Mouse (Mus musculus): ENCODE results near the gene Swap70. TPM values are rescaled to one million over a fixed set of nuclear protein-coding genes. Genes with fewer than 3 reads are reported as not detected.

Gene Swap70
- total and polyA plus RNA-seq, 3 experiments = 7.7 to 12.7 (median 12.1) TPM

DNA sequence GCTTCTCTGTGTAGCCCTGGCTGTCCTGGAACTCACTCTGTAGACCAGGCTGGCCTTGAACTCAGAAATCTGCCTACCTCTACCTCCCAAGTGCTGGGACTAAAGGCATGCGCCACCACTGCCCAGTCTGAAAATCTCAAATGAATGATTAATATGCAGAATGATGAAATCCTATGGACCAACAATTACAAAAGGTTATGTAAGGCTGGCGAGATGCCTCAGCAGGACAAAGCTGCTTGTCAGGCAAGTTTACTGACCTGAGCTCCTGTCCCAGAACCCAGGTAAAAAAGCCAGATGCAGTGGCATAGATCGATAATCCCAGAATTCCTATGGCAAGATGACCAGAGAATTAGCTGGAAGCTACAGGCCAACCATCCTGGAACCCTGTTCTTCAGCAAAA is 28.3 kb upstream of the Swap70 start:
- H3K27me3 ChIP-seq (ENCODE audit: control insufficient read depth, insufficient read depth, low read length) = no peaks in the 10 kb centered on the region
- no peaks in the 10 kb centered on the region for H3K79me2 ChIP-seq (replicated peaks; ENCODE audit: control insufficient read depth, insufficient read depth, low read length)
- H3K4me3 ChIP-seq = no peak overlapping the region
- no peak overlapping the region for H3K27ac ChIP-seq
- no peaks in the 10 kb centered on the region; the same call in 1 of the 2 replicates for H3K36me3 ChIP-seq (ENCODE audit: control insufficient read depth, insufficient read depth, low read length)
- DNase-seq = no peak
- H3K9ac ChIP-seq (ENCODE audit: low read depth, low read length) = no peak overlapping the region
- WGBS = 93% methylated on average over 3 of the region's 3 CpGs
- intact Hi-C loops (cut with DNase I) = no loop called here
- TF ChIP-seq POLR2A (IDR thresholded peaks at IDR 0.05; ENCODE audit: insufficient read depth, low read depth, low read length) (no peak), EP300 (IDR thresholded peaks at IDR 0.05; ENCODE audit: insufficient read depth, low read depth, low read length) (no peak), CTCF (IDR thresholded peaks at IDR 0.05) (no peak)
- H3K4me1 ChIP-seq (ENCODE audit: control insufficient read depth, insufficient read depth, low read length) = peaks cover 3% of the 10 kb centered on the region

DNA sequence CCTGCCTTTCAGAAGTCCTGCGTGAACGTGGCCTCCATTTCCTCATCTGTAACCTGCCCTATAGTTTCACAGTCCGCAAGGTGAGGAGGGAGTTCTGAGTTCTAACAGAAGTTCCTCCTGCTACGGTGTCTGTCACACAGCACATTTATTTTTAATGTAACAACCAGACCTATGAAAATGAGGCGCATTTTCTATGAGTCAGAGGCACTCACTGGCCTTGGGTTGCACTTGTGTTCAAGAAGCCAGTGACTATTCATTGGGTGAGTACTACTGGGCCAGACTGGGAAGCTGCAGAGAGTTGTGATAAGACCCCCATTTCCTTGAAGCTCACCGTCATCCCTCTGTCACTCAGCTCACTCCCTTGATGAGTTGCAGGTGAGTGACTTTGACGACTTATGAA is 24.3 kb upstream of the Swap70 start:
- WGBS = 82% methylated on average over 7 of the region's 7 CpGs
- Histone ChIP-seq H3K27ac (no peak overlapping the region), H3K4me1 (ENCODE audit: control insufficient read depth, insufficient read depth, low read length) (no peaks in the 10 kb centered on the region), H3K9ac (ENCODE audit: low read depth, low read length) (no peak overlapping the region), H3K36me3 (ENCODE audit: control insufficient read depth, insufficient read depth, low read length) (no peaks in the 10 kb centered on the region), H3K79me2 (replicated peaks; ENCODE audit: control insufficient read depth, insufficient read depth, low read length) (no peaks in the 10 kb centered on the region), H3K4me3 (no peak overlapping the region), H3K27me3 (ENCODE audit: control insufficient read depth, insufficient read depth, low read length) (no peaks in the 10 kb centered on the region)
- intact Hi-C loops (cut with DNase I) = no loop called here
- no peak for TF ChIP-seq EP300 (IDR thresholded peaks at IDR 0.05; ENCODE audit: insufficient read depth, low read depth, low read length)
- TF ChIP-seq POLR2A (IDR thresholded peaks at IDR 0.05; ENCODE audit: insufficient read depth, low read depth, low read length) = no peak
- TF ChIP-seq CTCF (IDR thresholded peaks at IDR 0.05) = no peak
- no peak for DNase-seq

DNA sequence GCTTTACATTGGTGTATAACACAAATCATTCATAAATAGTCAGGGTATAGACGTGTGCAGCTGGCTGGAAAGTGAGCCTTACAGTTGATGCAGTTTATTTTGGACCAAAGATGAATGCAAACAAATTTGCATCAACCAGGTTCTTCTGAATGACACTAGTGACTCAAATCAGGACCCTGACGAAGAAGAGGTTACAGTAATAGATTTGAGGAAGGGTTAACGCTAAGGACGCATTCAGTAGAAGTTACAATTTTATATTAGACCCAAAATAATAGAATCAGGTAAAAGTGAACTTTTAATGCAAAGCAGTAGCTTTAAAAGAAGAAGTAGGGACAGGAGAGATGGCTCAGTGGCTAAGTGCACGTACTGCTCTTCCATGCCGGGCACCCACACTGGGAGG is 19.6 kb upstream of the Swap70 start:
- Histone ChIP-seq H3K79me2 (replicated peaks; ENCODE audit: control insufficient read depth, insufficient read depth, low read length) (no peaks in the 10 kb centered on the region), H3K27ac (no peak overlapping the region)
- TF ChIP-seq CTCF (IDR thresholded peaks at IDR 0.05) (no peak), EP300 (IDR thresholded peaks at IDR 0.05; ENCODE audit: insufficient read depth, low read depth, low read length) (no peak), POLR2A (IDR thresholded peaks at IDR 0.05; ENCODE audit: insufficient read depth, low read depth, low read length) (no peak)

GRCm38 (mm10) chr7:110204208-110204607 is 17.3 kb upstream of the Swap70 start:
- no peak for TF ChIP-seq EP300 (IDR thresholded peaks at IDR 0.05; ENCODE audit: insufficient read depth, low read depth, low read length)
- no peak for TF ChIP-seq POLR2A (IDR thresholded peaks at IDR 0.05; ENCODE audit: insufficient read depth, low read depth, low read length)
- TF ChIP-seq CTCF (IDR thresholded peaks at IDR 0.05) = no peak
- Histone ChIP-seq H3K27me3 (ENCODE audit: control insufficient read depth, insufficient read depth, low read length) (no peaks in the 10 kb centered on the region), H3K9ac (ENCODE audit: low read depth, low read length) (no peak overlapping the region), H3K4me3 (no peak overlapping the region), H3K79me2 (replicated peaks; ENCODE audit: control insufficient read depth, insufficient read depth, low read length) (no peaks in the 10 kb centered on the region), H3K4me1 (ENCODE audit: control insufficient read depth, insufficient read depth, low read length) (no peaks in the 10 kb centered on the region), H3K36me3 (ENCODE audit: control insufficient read depth, insufficient read depth, low read length) (no peaks in the 10 kb centered on the region), H3K27ac (no peak overlapping the region)
- whole genome bisulfite sequencing = 80% methylated on average over 4 of the region's 4 CpGs
- intact Hi-C loops (cut with DNase I) = no loop called here
- DNase-seq = no peak

More for the DNA sequence above, 19.6 kb upstream of the Swap70 start:
- Histone ChIP-seq H3K4me3 (no peak overlapping the region), H3K9ac (ENCODE audit: low read depth, low read length) (no peak overlapping the region), H3K4me1 (ENCODE audit: control insufficient read depth, insufficient read depth, low read length) (no peaks in the 10 kb centered on the region), H3K36me3 (ENCODE audit: control insufficient read depth, insufficient read depth, low read length) (no peaks in the 10 kb centered on the region), H3K27me3 (ENCODE audit: control insufficient read depth, insufficient read depth, low read length) (no peaks in the 10 kb centered on the region)
- intact Hi-C loops (cut with DNase I) = no loop called here
- DNase-seq = no peak
- WGBS = 93% methylated on average over 6 of the region's 6 CpGs

DNA sequence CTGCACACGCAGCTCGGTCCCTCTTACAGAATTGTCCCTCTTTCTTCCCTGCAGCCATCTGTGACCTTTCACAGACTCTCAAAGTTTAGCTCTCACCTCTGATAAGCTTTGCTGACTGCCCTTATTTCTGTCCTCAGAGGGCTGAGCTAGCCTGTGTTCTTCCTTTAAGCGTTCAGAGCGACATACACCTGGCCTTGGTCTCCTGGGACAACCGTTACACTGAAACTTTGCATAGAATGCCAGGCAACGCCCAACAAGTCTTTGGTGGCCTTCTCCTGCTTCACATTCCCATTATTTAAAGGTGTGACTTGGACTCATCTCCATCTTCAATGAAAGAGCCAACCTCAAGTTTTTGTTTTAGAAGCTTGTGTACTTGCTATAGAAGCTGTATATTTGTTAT is 13.2 kb upstream of the Swap70 start:
- Histone ChIP-seq H3K36me3 (ENCODE audit: control insufficient read depth, insufficient read depth, low read length) (no peaks in the 10 kb centered on the region), H3K9ac (ENCODE audit: low read depth, low read length) (no peak overlapping the region), H3K27ac (no peak overlapping the region), H3K4me3 (no peak overlapping the region), H3K27me3 (ENCODE audit: control insufficient read depth, insufficient read depth, low read length) (no peaks in the 10 kb centered on the region), H3K79me2 (replicated peaks; ENCODE audit: control insufficient read depth, insufficient read depth, low read length) (no peaks in the 10 kb centered on the region), H3K4me1 (ENCODE audit: control insufficient read depth, insufficient read depth, low read length) (no peaks in the 10 kb centered on the region)
- TF ChIP-seq EP300 (IDR thresholded peaks at IDR 0.05; ENCODE audit: insufficient read depth, low read depth, low read length) (no peak), POLR2A (IDR thresholded peaks at IDR 0.05; ENCODE audit: insufficient read depth, low read depth, low read length) (no peak), CTCF (IDR thresholded peaks at IDR 0.05) (no peak)
- 90% methylated on average over 6 of the region's 6 CpGs for WGBS
- DNase-seq = no peak
- intact Hi-C loops (cut with DNase I) = no loop called here

GRCm38 (mm10) chr7:110209422-110209821 is 12.1 kb upstream of the Swap70 start:
- Histone ChIP-seq H3K4me3 (no peak overlapping the region), H3K27me3 (ENCODE audit: control insufficient read depth, insufficient read depth, low read length) (no peaks in the 10 kb centered on the region), H3K27ac (no peak overlapping the region), H3K4me1 (ENCODE audit: control insufficient read depth, insufficient read depth, low read length) (no peaks in the 10 kb centered on the region), H3K9ac (ENCODE audit: low read depth, low read length) (no peak overlapping the region), H3K36me3 (ENCODE audit: control insufficient read depth, insufficient read depth, low read length) (no peaks in the 10 kb centered on the region), H3K79me2 (replicated peaks; ENCODE audit: control insufficient read depth, insufficient read depth, low read length) (no peaks in the 10 kb centered on the region)
- no peak for DNase-seq
- 47% methylated on average over 6 of the region's 6 CpGs for WGBS
- intact Hi-C loops (cut with DNase I) = no loop called here
- TF ChIP-seq CTCF (IDR thresholded peaks at IDR 0.05) (no peak), EP300 (IDR thresholded peaks at IDR 0.05; ENCODE audit: insufficient read depth, low read depth, low read length) (no peak), POLR2A (IDR thresholded peaks at IDR 0.05; ENCODE audit: insufficient read depth, low read depth, low read length) (no peak)

All from heart, adult 2 months (tissue).